Mouse (Mus musculus): ENCODE measurements around the gene Pum2. TPM values are rescaled to one million over a fixed set of nuclear protein-coding genes. Genes with fewer than 3 reads are reported as not detected.

The Pum2 gene
- total RNA-seq, 2 experiments from 2014 or later: 191 to 198 TPM

DNA sequence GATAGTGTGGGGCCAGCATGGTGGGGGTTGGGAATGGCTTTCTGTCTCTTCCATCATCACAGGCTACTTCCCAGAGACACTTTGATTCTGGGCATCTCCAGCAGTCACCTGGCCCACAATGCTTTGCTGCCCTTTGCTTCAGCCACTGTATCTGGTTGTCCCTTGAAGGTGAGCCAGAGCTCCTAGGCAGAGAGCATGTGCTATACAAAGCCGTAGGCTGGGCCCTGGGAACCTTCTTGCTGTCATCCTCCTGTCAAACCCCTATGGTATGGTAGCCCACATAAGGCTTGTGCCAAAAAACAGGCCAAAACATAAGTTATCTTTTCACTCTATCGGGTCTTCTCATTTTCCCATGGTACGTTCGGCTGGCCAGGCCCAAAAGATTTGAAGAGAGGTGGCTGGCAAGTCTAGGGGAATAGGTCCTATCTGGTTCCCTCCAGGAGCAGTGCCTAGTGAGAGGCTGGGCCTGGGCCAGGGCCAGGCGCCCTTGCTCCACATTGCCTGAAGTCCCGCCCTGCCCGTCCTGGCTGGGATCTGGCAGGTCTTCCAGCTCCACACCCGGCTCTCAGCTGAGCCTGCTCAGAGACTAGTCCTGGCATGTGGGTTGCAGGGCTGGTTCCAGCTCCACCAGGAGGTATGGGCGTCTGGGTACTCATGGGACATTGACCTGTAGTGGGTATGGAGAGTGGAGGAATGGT lies 107.9 kb downstream of the Pum2 start:
- DNase-seq (ENCODE audit: low spot score in 2 of 2): no peak
- intact Hi-C loops (cut with DNase I): no loop called here

DNA sequence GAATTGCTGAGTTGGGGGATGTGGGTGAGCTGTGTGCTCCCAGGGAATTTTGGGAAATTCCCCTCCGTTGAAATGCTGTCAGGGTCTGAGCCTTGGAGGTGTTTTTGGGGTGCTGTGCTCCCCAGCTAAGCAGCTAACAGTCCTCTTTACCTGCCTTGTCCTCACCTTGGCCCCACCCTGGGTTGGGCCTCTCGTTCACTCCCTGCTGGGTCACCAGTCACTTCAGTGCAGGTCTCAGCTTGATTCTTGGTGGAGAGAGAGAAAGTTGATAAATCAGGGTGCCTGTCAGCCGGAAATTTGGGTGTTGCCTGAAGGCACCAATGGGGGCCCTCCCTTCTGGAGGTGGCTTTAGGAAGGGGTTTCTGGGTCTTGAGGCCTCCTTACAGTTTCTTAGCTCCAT lies 108.6 kb downstream of the Pum2 start:
- DNase-seq (ENCODE audit: low spot score in 2 of 2): no peak
- intact Hi-C loops (cut with DNase I): no loop called here

DNA sequence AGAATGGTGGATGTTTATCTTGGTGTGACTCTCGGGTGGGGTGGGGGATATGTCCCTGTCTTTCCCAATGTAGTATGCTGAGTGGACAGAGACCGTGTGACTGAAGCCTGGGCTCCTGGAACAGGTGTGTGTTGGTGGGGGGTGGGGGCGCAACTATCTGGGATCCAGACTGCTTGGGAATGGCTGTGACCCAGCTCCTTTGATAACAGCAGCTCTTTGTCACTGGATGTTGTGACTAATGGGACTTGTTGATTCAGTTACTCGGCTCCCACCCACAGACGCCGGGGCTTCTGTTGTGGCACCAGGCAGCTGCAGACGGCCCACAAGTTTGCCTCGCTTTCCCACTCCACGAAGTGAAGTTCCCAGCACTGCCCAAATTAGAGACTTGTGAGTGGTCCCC lies 110.3 kb downstream of the Pum2 start:
- no peak for DNase-seq (ENCODE audit: low spot score in 2 of 2)
- intact Hi-C loops (cut with DNase I): no loop called here

DNA sequence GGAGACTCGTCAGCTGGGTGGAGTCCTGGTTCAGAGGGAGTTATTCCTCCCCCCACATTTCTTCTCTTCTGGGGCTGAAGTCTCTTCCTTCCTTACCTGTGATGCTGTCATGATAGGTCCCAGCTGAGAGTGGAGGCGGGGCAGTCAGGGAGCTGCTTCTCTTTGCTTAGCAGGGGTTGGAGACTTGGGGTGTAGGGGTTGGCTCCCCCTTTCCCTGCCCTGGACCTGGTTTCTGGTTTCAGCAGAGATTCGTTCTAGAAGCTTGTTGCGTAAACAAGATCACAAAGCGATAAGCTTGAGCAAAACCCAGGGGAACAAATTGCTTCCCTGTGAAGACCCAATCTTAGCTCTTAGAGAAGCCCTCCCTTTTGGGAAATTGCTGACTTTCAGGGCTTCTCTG lies 112.5 kb downstream of the Pum2 start:
- DNase-seq (ENCODE audit: low spot score in 2 of 2): no peak
- intact Hi-C loops (cut with DNase I): no loop called here

DNA sequence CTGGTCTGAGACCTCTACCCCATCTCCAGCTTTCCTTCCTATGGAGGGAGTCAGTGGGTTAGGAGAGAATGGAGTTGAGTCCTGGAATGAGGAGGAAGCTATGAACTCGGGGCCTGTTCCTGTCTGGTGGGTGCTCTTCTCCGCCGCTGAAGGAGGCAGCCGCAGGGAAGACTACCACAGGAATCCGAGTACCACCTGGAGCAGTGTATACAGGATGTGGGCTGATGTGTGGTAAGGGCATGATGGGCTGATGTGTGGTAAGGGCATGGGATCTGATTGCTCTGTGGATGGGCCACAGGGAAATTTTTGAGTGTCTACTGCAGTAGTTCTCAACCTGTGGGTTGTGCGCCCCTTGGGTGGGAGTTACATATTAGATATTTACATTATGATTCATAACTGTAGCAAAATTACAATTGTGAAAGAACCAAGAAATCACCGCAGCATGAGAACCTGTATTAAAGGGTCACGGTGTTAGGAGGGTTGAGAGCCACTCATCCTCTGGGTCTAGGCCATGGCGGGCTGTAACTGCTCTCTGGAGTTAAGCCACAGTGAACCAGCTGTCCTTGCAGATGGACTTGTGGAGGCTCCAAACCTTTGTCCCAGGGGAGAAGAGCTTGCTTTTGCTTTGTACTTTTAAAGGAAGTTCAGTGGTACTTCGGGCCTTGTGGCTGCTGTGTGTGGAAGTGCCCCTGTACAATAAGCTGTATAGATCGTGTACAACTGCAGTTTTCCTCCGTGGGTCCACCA lies 113.2 kb downstream of the Pum2 start:
- intact Hi-C loops (cut with DNase I): no loop called here
- DNase-seq (ENCODE audit: low spot score in 2 of 2): no peak

DNA sequence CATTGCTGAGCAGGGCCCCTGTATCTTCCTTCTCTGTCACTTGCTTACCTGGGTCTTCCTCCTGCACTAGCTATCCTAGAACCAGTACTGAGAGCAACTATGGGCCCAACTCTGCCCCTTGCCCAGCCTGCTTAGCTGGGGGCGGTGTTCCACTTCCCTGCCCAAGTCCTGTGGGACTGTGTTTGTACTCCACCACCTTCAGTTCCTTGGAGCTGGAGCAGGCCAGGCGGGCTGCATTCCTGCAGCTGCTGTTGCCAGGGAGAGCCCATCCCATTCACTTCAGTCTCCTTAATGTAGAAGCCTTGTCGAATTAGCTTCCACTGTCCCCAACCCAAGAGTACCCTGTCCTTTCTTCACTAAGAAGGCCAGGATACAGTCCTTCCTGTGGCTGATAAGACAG lies 114.5 kb downstream of the Pum2 start:
- no peak for DNase-seq (ENCODE audit: low spot score in 2 of 2)
- intact Hi-C loops (cut with DNase I): no loop called here

DNA sequence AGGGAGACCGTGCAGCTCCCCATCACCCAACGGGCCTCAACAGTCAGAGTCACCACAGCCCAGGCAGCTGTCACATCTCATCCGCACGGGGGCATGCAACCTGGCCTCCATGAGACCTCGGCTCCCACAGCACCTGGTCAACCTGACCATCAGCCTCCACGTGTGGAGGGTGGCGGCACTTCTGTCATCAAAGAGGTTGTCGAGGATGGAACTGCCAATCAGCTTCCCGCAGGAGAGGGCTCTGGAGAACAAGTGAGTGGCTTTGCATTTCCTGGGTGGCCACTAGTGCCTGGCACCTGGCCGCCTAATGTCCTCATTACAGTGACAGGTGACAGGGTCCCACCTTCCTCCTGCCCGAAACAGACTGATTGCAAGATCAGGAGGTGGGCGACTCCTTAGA lies 116.7 kb downstream of the Pum2 start:
- intact Hi-C loops (cut with DNase I): no loop called here
- no peak for DNase-seq (ENCODE audit: low spot score in 2 of 2)

DNA sequence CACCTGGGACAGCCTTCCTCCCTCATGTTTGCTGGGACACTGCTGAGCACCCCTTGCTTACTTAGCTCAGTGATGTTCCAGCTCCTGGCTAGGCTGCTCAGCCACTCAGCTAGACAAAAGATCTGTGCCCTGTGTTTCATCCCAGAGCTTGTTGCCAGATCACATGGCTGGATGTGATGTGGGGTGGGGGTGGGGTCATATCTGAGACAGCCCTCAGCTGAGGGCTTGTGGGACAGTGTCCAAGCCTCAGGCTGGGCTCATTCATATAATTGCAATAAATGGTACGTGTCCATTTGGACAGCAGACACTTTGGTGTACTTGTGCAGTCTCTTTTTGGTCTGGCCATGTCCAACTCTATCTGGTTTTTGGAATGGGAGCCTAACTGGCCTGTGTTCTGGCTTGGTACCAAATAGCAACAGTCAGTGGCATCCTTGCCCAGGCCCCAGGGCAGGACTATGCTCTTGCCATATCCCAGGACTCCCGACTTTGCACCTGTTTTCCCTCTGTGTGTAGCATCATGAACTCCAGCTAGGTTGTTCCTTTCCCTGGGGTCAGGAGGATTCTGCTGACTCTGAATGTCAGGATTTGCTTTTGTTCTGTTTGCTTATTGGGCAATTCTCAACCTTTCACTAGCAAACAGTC lies 119.6 kb downstream of the Pum2 start:
- intact Hi-C loops (cut with DNase I): no loop called here

DNA sequence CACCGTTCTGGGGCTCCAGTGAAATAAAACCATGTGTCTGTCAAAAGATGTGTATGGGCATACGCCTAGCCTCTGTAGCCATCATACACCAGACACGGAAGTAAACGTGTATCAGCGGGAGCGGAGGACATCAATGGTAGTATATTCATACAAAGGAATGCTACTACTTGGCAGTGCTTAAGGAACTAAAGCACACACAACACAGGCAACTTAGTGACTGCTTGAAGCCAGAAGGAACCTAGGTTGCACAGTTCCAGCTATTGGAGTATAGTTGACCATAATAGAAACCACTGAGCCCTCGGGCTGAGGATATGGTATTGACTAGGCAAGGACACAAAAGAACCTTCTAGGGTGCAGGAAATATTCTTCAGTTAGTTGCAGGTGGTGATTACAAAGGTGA lies 124.0 kb downstream of the Pum2 start:
- DNase-seq (ENCODE audit: low spot score in 2 of 2): no peak
- intact Hi-C loops (cut with DNase I): no loop called here

More for the DNA sequence above, 119.6 kb downstream of the Pum2 start:
- no peak for DNase-seq (ENCODE audit: low spot score in 2 of 2)

DNA sequence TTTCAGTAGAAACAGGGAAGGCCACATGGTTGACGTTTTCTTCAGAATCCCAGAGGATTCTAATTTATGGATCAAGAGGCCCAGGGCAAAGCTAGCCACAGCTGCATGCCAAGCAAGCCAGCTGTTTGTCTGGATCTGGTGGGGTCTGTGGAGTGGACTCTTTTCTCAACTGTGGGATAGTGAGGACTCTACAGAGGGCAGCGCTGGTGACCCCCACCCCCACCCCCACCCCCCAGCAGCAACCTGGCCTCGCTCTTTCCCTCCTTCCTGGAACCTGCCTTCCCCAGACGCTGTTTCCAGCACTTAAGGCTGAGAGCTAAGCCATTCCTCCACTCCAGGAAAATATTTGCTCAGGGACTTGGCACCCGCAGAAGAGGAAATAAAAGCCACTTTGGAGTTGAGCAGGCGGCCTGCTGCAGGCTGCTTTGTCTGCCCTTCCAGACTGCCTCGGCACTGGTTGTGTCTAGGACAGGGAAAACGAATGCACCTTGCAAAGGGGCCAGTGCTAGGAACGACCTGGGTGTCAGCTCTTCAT lies 124.6 kb downstream of the Pum2 start:
- no peak for DNase-seq (ENCODE audit: low spot score in 2 of 2)
- intact Hi-C loops (cut with DNase I): no loop called here

Other genes with a start within 250 kb of the Pum2 start
- 100 to 1,000 TPM; 300 to 353 TPM for gene Rhob, start 174.1 kb upstream of the Pum2 start, total RNA-seq (2021)
- not detected for gene Slc7a15, start 75.1 kb upstream of the Pum2 start, total RNA-seq (2021)
- gene Sdc1, start 97.2 kb downstream of the Pum2 start, total RNA-seq (2021): 1 to 10 TPM; 1.4 to 1.6 TPM
- gene Laptm4a, start 247.5 kb downstream of the Pum2 start, total RNA-seq (2021): 100 to 1,000 TPM; 169 to 179 TPM

All from left cerebral cortex, postnatal 36 days (tissue).